Mouse (Mus musculus): ENCODE measurements around the gene Slx4ip. TPM values are rescaled to one million over a fixed set of nuclear protein-coding genes. Genes with fewer than 3 reads are reported as not detected.

The Slx4ip gene
- polyA plus RNA-seq (2012; rRNA removed): 0.95 and 1.0 TPM in 2 replicates

DNA sequence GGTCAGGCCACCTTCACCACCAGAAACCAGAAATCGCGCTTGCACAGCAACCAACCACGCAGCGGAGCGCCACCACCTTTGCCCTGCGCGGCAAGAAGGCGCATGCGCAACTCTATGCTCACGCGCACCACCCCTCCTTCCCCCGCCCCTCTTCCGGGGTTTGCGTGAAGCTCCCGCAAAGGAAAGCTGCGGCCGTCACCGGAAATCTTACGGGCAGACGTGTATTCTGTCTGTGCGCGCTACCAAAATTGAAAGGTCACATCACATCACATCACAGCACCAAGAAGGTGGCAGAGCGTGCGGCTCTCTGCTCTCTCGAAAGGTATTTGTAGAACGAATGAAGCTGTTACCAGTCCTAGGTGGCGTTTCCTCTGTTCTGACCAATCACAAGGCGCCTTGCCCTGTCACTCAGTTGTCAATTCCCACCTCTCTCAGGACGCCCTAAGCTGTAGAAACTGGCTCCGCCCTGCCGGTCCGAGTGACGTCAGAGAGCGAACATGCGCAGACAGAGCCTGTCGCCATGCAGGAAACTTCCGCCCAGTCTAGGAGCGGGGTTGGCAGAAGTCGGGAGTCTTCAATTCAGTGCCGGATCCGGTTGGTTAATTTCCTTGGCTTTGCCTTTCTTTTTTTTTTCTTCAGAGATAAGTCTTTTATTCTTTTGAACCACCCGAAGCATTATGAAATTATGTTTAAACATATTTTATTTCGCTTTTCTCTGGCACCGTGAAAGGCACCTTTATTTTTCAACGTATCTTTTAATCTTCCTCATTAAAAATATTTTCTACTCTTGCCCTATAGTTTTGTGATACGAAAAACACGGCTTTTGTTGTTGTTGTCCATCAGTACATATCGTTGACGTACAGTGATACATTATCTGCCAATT is at the start of gene Slx4ip, which contains the start of the genes AL731706.1 and Mkks:
TSS of gene Slx4ip (plus strand) at position 151 of the 883 bp plus-strand sequence.
TSS of gene AL731706.1 (minus strand) at position 322 of the 883 bp plus-strand sequence.
TSS of gene Mkks (minus strand) at position 322 of the 883 bp plus-strand sequence.

DNA sequence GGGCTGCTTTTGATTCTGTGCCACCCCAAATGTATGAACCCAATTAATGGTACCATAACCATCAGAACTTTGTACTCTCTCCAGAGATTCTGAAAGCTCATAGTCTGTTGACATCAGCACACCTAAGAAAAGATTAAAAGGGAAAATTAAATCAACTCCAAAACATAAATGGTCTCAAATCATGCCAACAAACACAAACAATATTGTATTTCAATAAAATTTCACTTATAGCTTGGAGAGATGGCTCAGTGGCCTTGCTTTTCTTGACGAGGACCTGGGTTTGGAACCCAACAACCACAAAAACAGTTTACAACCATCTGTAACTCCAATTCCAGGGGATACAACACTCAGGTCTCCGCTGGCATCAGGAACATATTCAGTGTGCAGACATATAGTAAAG is 5.4 kb upstream of the Slx4ip start, which contains the start of gene AL731706.2:
TSS of gene AL731706.2 (minus strand) at position 101 of the 400 bp plus-strand sequence.

DNA sequence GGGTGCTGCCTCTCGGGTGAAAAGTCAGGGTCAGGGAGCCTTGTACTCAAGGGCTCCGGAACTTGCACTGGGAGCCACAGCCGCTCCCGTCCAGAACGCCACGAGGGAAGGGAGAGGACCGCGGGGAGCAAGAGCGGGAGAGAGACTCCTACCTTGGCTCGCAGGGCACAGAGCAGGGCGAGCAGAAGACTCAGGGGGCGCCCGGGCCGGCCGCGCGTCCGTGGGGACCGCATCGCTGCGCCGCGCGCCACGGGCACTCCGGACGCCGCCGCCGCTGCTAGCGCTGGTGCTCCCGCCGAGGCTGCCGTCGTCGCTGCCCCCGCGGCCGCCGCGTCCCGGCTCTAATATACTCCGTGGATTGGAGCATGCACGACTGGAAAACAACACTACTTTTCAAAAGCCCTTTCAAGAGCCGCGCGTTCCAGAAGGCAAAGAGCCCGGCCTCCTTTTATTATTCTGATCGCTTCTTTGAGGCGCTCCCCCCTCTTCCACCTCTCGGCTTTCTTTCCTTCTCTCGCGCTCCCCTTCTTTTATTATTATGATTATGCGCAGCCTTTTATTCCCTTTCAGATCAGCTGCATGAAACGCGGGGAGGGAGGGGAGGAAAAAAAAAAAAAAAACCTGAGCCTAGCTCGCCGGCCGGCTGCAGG is 225.1 kb downstream of the Slx4ip start, which contains the start of gene Jag1:
TSS of gene Jag1 (minus strand) at position 620 of the 650 bp plus-strand sequence.

Other genes starting within 250 kb of the Slx4ip start
- 0.01 and 0.05 TPM in 2 replicates for gene Snap25, start 177.8 kb upstream of the Slx4ip start, polyA plus RNA-seq (2012; rRNA removed)
- gene AL731706.2, start 5.5 kb upstream of the Slx4ip start, polyA plus RNA-seq (2012; rRNA removed): 6.1 TPM in 1 of 2 replicates, not detected in the other
- 13.7 and 16.1 TPM in 2 replicates for gene AL731706.1, start 171 bp downstream of the Slx4ip start, polyA plus RNA-seq (2012; rRNA removed)
- gene Mkks, start 171 bp downstream of the Slx4ip start, polyA plus RNA-seq (2012; rRNA removed): 3.1 and 3.3 TPM in 2 replicates
- 0.85 TPM in 2 replicates for gene Jag1, start 225.4 kb downstream of the Slx4ip start, polyA plus RNA-seq (2012; rRNA removed)